Mouse (Mus musculus): ENCODE data around the gene Rps27rt.
A peak's percentile ranks its signal among the peaks of the same experiment; 100 is the strongest.
"Not testable (repeated sequence)": the region's sequence is repeated elsewhere in the genome, so short reads cannot be mapped to it uniquely, and the experiment has no call there.

Gene Rps27rt

GRCm38 (mm10) chr9:114979969-114980368 is 2.6 kb downstream of the Rps27rt start:
- no peak for DNase-seq (ENCODE audit: low spot score)

- DNase-seq (ENCODE audit: low spot score) = no peak
These were observed 4.0 kb downstream of the Rps27rt start, which contains the start of gene Osbpl10 for GRCm38 (mm10) chr9:114978281-114979111. Gene Osbpl10, plus strand, starts transcription at chr9:114978569.

- DNase-seq (ENCODE audit: low spot score) = no peak
These were observed 4.9 kb downstream of the Rps27rt start for GRCm38 (mm10) chr9:114977461-114978280.

GRCm38 (mm10) chr9:114966286-114966685 is 16.3 kb downstream of the Rps27rt start:
- not testable (repeated sequence) for DNase-seq (ENCODE audit: low spot score)

GRCm38 (mm10) chr9:114964093-114964492 is 18.4 kb downstream of the Rps27rt start:
- DNase-seq (ENCODE audit: low spot score) = no peak

- DNase-seq (ENCODE audit: low spot score) = no peak
These were observed 21.7 kb downstream of the Rps27rt start for GRCm38 (mm10) chr9:114960844-114961243.

GRCm38 (mm10) chr9:114960043-114960789 is 22.3 kb downstream of the Rps27rt start:
- no peak for DNase-seq (ENCODE audit: low spot score)

GRCm38 (mm10) chr9:114956945-114957344 is 25.6 kb downstream of the Rps27rt start:
- no peak for DNase-seq (ENCODE audit: low spot score)

- DNase-seq (ENCODE audit: low spot score) = no peak
These were observed 27.2 kb downstream of the Rps27rt start for GRCm38 (mm10) chr9:114955340-114955739.

- DNase-seq (ENCODE audit: low spot score) = no peak
These were observed 29.7 kb downstream of the Rps27rt start for GRCm38 (mm10) chr9:114952866-114953265.

- DNase-seq (ENCODE audit: low spot score) = peak; percentile 19
These were observed 34.1 kb downstream of the Rps27rt start for GRCm38 (mm10) chr9:114948395-114948794.

GRCm38 (mm10) chr9:114945576-114945975 is 37.0 kb downstream of the Rps27rt start:
- no peak for DNase-seq (ENCODE audit: low spot score)

- DNase-seq (ENCODE audit: low spot score) = no peak
These were observed 37.9 kb downstream of the Rps27rt start for GRCm38 (mm10) chr9:114944642-114945041.

- no peak for DNase-seq (ENCODE audit: low spot score)
These were observed 45.9 kb downstream of the Rps27rt start for GRCm38 (mm10) chr9:114936687-114937086.

GRCm38 (mm10) chr9:114935321-114935720 is 47.2 kb downstream of the Rps27rt start:
- no peak for DNase-seq (ENCODE audit: low spot score)

GRCm38 (mm10) chr9:114934231-114934630 is 48.3 kb downstream of the Rps27rt start:
- DNase-seq (ENCODE audit: low spot score) = peak; percentile 55

- peak; percentile 90 for DNase-seq (ENCODE audit: low spot score)
These were observed 48.8 kb downstream of the Rps27rt start, which contains the start of gene Gpd1l for GRCm38 (mm10) chr9:114933723-114934171. Gene Gpd1l, minus strand, starts transcription at chr9:114933987.

GRCm38 (mm10) chr9:114933037-114933722 is 49.4 kb downstream of the Rps27rt start:
- DNase-seq (ENCODE audit: low spot score) = no peak

- no peak for DNase-seq (ENCODE audit: low spot score)
These were observed 49.9 kb downstream of the Rps27rt start for GRCm38 (mm10) chr9:114932607-114933006.

Measured in T-cell, adult 2 months (primary cell).